In genomic region chr12:70686971-70687370, GRCm38 (mm10) we compare ENCODE assay signal across 9 mouse cellular contexts.
DNase-seq lines count a peak whose midpoint lies in the region; ATAC-seq and TF ChIP-seq lines count a peak whose summit lies in the region.
"Had no signal": no experiment of that assay in that cellular context is flagged by ENCODE, and none has a peak within 500 bp of the region (broad histone marks: within the 10 kb centered on the region; RNA-seq: fewer than 3 reads in every experiment).

No protein-coding gene starts in this region.

- 0 out of 2 replicates have a peak, but pooled peaks have one; percentile 35 for ATAC-seq in lung, embryonic 15.5 days (ENCODE audit: borderline replicate concordance, extremely low read depth, low FRiP score, low TSS enrichment)
- ATAC-seq in embryonic facial prominence, embryonic 13.5 days (ENCODE audit: insufficient number of reproducible peaks, insufficient read depth, low FRiP score, low TSS enrichment, low read depth) = no peak
- ATAC-seq in midbrain, postnatal 0 days (ENCODE audit: low FRiP score) = no peak
- no peak for ATAC-seq in megakaryocyte-erythroid progenitor cell, adult 5-6 weeks (replicated peaks; ENCODE audit: low FRiP score, low TSS enrichment, poor library complexity, severe bottlenecking)

- no peak for TF ChIP-seq CTCF in lung, adult 2 months (IDR thresholded peaks at IDR 0.05; ENCODE audit: insufficient read depth, low read length)
- no peak for TF ChIP-seq CTCF in midbrain, postnatal 0 days (IDR thresholded peaks at IDR 0.05)

- peaks cover 39% of the 10 kb centered on the region for H3K4me1 ChIP-seq in lung, embryonic 15.5 days
- peaks cover 6% of the 10 kb centered on the region; the same call in 1 of the 2 replicates for H3K4me1 ChIP-seq in lung, adult 2 months (ENCODE audit: control insufficient read depth, insufficient read depth, low read length)
- H3K4me1 ChIP-seq in embryonic facial prominence, embryonic 13.5 days = peaks cover 38% of the 10 kb centered on the region
- peaks cover 6% of the 10 kb centered on the region; the same call in 1 of the 2 replicates for H3K4me1 ChIP-seq in midbrain, postnatal 0 days (ENCODE audit: insufficient read depth, low read length)

- H3K27me3 ChIP-seq in lung, embryonic 15.5 days = no peaks in the 10 kb centered on the region
- no peaks in the 10 kb centered on the region for H3K27me3 ChIP-seq in embryonic facial prominence, embryonic 13.5 days
- H3K27me3 ChIP-seq in midbrain, postnatal 0 days (ENCODE audit: insufficient read depth, low read length) = no peaks in the 10 kb centered on the region

- peak; percentile 30 for DNase-seq in adrenal gland, adult 2 months
- DNase-seq in adrenal gland, postnatal 4 days (ENCODE audit: low spot score in 2 of 2) = no peak
- no peak for DNase-seq in lung, adult 2 months
- DNase-seq in midbrain, postnatal 0 days (ENCODE audit: low spot score) = peak; percentile 74
- no peak for DNase-seq in yolk sac, embryonic 10.5 days (ENCODE audit: low spot score)

- 42% methylated on average over 12 of the region's 12 CpGs for WGBS in lung, embryonic 15.5 days
- WGBS in lung, adult 2 months = 48% methylated on average over 12 of the region's 12 CpGs
- 65% methylated on average over 12 of the region's 12 CpGs for WGBS in embryonic facial prominence, embryonic 13.5 days
- WGBS in midbrain, postnatal 0 days = 64% methylated on average over 12 of the region's 12 CpGs

- no peak overlapping the region for H3K9ac ChIP-seq in lung, embryonic 15.5 days
- no peak overlapping the region for H3K9ac ChIP-seq in embryonic facial prominence, embryonic 13.5 days
- H3K9ac ChIP-seq in midbrain, postnatal 0 days (replicated peaks; ENCODE audit: low read length, poor library complexity, severe bottlenecking) = no peak overlapping the region

- no peak for TF ChIP-seq POLR2A in lung, adult 2 months (IDR thresholded peaks at IDR 0.05; ENCODE audit: borderline replicate concordance, extremely low read depth, low read depth, low read length)

- no peaks in the 10 kb centered on the region for H3K36me3 ChIP-seq in lung, embryonic 15.5 days
- H3K36me3 ChIP-seq in embryonic facial prominence, embryonic 13.5 days = no peaks in the 10 kb centered on the region
- no peaks in the 10 kb centered on the region for H3K36me3 ChIP-seq in midbrain, postnatal 0 days (ENCODE audit: insufficient read depth, low read length)

- H3K9me3 ChIP-seq in lung, embryonic 15.5 days = no peaks in the 10 kb centered on the region
- no peaks in the 10 kb centered on the region for H3K9me3 ChIP-seq in embryonic facial prominence, embryonic 13.5 days
- no peaks in the 10 kb centered on the region for H3K9me3 ChIP-seq in midbrain, postnatal 0 days (ENCODE audit: low read length)

- no peak overlapping the region for H3K4me2 ChIP-seq in lung, embryonic 15.5 days
- no peak overlapping the region for H3K4me2 ChIP-seq in embryonic facial prominence, embryonic 13.5 days
- no peak overlapping the region for H3K4me2 ChIP-seq in midbrain, postnatal 0 days (ENCODE audit: low read depth, low read length, poor library complexity, severe bottlenecking)

- peak overlapping the region; percentile 45 for H3K27ac ChIP-seq in lung, embryonic 15.5 days
- peak overlapping the region; percentile 69 for H3K27ac ChIP-seq in embryonic facial prominence, embryonic 13.5 days
- no peak overlapping the region for H3K27ac ChIP-seq in midbrain, postnatal 0 days (ENCODE audit: low read depth, low read length)

- no peak overlapping the region for H3K4me3 ChIP-seq in lung, embryonic 15.5 days
- H3K4me3 ChIP-seq in lung, adult 2 months (replicated peaks; ENCODE audit: extremely low read depth, low read depth, low read length) = no peak overlapping the region
- no peak overlapping the region for H3K4me3 ChIP-seq in embryonic facial prominence, embryonic 13.5 days
- H3K4me3 ChIP-seq in midbrain, postnatal 0 days (ENCODE audit: low read depth, low read length) = no peak overlapping the region
- H3K4me3 ChIP-seq: erythroblast, embryonic 14.5 days had no signal

Comparison
In these comparisons a context has a peak if more than half of its experiments do, and no peak if none do; other contexts are left out.
1. DNase-seq: peak in adrenal gland, adult 2 months (single experiment) and midbrain, postnatal 0 days (single experiment); none in adrenal gland, postnatal 4 days (0 of 2), lung, adult 2 months (single experiment) and yolk sac, embryonic 10.5 days (single experiment).